In the genomic region with DNA sequence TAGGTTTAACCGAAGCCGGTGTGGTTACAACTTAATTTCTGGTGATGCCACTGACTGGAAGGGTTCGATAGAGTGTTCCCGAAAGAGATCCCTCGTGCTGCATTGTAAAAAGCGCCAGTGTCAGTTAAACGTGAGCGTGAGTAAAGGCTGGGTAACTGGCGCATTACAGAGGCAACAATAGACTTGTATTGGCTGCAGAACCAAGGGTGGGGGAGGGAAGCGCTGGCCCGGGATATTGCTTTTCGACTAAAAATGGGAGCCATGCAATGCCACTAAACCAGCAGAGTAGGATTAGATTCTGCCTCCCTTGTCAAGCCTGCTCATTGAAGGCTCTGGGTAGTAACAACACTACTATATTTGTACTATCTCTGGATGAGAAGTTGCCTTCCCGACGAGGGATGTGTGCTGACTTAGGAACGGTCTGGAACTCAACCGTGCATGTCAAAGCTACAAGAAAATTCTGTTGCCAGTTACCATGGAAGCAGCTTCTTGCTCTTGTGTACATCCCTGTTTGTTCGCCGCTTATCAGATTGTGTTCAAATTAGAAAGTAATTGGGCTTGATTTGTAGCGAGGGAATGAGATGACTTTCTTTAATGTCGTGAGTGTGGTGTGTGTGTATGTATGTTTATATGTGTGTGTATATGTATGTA, we compare ENCODE assay signal across 8 mouse cellular contexts. TPM values are rescaled to one million over a fixed set of nuclear protein-coding genes. Genes with fewer than 3 reads are reported as not detected.
DNase-seq lines count a peak whose midpoint lies in the region; ATAC-seq and TF ChIP-seq lines count a peak whose summit lies in the region.

No protein-coding gene starts in this region.

- H3K27ac ChIP-seq in hindbrain, embryonic 14.5 days = peak overlapping the region; percentile 87
- no peak overlapping the region for H3K27ac ChIP-seq in macrophage

- no peaks in the 10 kb centered on the region for H3K9me3 ChIP-seq in hindbrain, embryonic 14.5 days (ENCODE audit: control insufficient read depth, low read length)

- under 1% methylated on average over 20 of the region's 20 CpGs for WGBS in hindbrain, embryonic 14.5 days
- 19% methylated on average over 20 of the region's 20 CpGs for WGBS in macrophage (ENCODE audit: missing documents)

- peaks cover 21% of the 10 kb centered on the region for H3K4me1 ChIP-seq in hindbrain, embryonic 14.5 days (replicated peaks; ENCODE audit: control insufficient read depth, insufficient read depth, low read length)

- ATAC-seq in hindbrain, embryonic 14.5 days (ENCODE audit: low FRiP score) = no peak

- H3K9ac ChIP-seq in hindbrain, embryonic 14.5 days = peak overlapping the region; percentile 91

- TF ChIP-seq CTCF in C2C12 (IDR thresholded peaks at IDR 0.05; ENCODE audit: control insufficient read depth, insufficient read depth, insufficient read length) = no peak

- H3K4me2 ChIP-seq in hindbrain, embryonic 14.5 days (replicated peaks) = peak overlapping the region; percentile 77

- DNase-seq in adrenal gland, postnatal 10 days = peak; percentile 28
- DNase-seq in adrenal gland, postnatal 25 days = no peak
- peak; percentile 65 for DNase-seq in embryo, embryonic 11 days
- peak; percentile 53 for DNase-seq in hindbrain, embryonic 14.5 days (ENCODE audit: low spot score)
- DNase-seq in urinary bladder, postnatal 14 days (ENCODE audit: low spot score) = no peak
- no peak for DNase-seq in thymus, postnatal 36 days

- H3K79me2 ChIP-seq in C2C12 (ENCODE audit: control insufficient read depth, insufficient read depth) (peaks cover 72% of the 10 kb centered on the region), macrophage (ENCODE audit: inconsistent target) (peaks cover 62% of the 10 kb centered on the region)

- H3ac ChIP-seq in C2C12 (ENCODE audit: control insufficient read depth, insufficient read length, low read depth) = no peak overlapping the region

- no peaks in the 10 kb centered on the region for H3K27me3 ChIP-seq in C2C12 (ENCODE audit: control insufficient read depth, insufficient read depth, insufficient read length)
- no peaks in the 10 kb centered on the region for H3K27me3 ChIP-seq in hindbrain, embryonic 14.5 days (ENCODE audit: control insufficient read depth, insufficient read depth, low read length)

- H3K36me3 ChIP-seq in C2C12 (ENCODE audit: control insufficient read depth, insufficient read depth) (peaks cover 15% of the 10 kb centered on the region), macrophage (ENCODE audit: inconsistent target) (no peaks in the 10 kb centered on the region)
- H3K36me3 ChIP-seq in hindbrain, embryonic 14.5 days (replicated peaks; ENCODE audit: control insufficient read depth, insufficient read depth) = peaks cover 3% of the 10 kb centered on the region; the same call in 1 of the 2 replicates

- H3K4me3 ChIP-seq in C2C12 (ENCODE audit: insufficient read depth, poor library complexity, severe bottlenecking) (peak overlapping the region; percentile 71), macrophage (ENCODE audit: inconsistent target) (peak overlapping the region; percentile 37)
- H3K4me3 ChIP-seq in hindbrain, embryonic 14.5 days (replicated peaks; ENCODE audit: low read length) = peak overlapping the region; percentile 73

- peaks cover 61% of the 10 kb centered on the region for H3K79me3 ChIP-seq in C2C12 (ENCODE audit: low read depth)

TF ChIP-seq in C2C12, 6 proteins besides CTCF, POLR2A, EP300 and RAD21:
- TF ChIP-seq CEBPB (IDR thresholded peaks at IDR 0.05; ENCODE audit: low read depth) = no peak
- no peak for TF ChIP-seq MYOD1 (IDR thresholded peaks at IDR 0.05; ENCODE audit: control insufficient read depth, insufficient read length, low read depth)
- TF ChIP-seq MYOG (IDR thresholded peaks at IDR 0.05; ENCODE audit: control insufficient read depth, extremely low read depth, insufficient read length) = no peak
- no peak for TF ChIP-seq MAX (IDR thresholded peaks at IDR 0.05)
- no peak for TF ChIP-seq USF1 (IDR thresholded peaks at IDR 0.05; ENCODE audit: low read depth)
- no peak for TF ChIP-seq FOSL1 (IDR thresholded peaks at IDR 0.05; ENCODE audit: insufficient read depth, low read length, poor library complexity, severe bottlenecking)

RNA-seq across cellular contexts. Expression of a gene that starts 2.4 kb away (rescaled TPM):
- total RNA-seq in adrenal gland, postnatal 10 days (2021) = 10 to 100 TPM; 32.0 to 39.5 TPM
- 27.5 and 35.6 TPM in 2 replicates for total RNA-seq in adrenal gland, postnatal 25 days (2021)
- polyA plus RNA-seq in C2C12 (2012; fragmentation: generic; extraction: Trizol) (41.8 TPM), macrophage (2018) (31.2 to 44.9 TPM (median 36.3 TPM) in 3 replicates)
- polyA plus RNA-seq in hindbrain, embryonic 14.5 days (2014; fragmentation: Nextera tagmentation; extraction: Ambion mirVana) = 180 and 202 TPM in 2 replicates
- total RNA-seq in macrophage (2018; cell fraction: chromatin; rRNA removed) = 10 to 100 TPM; 12.2 to 58.3 (median 34.6) TPM
- total RNA-seq in macrophage (2018; cell fraction: cytosol; rRNA removed) = 10 to 100 TPM; 20.7 to 40.6 (median 29.4) TPM
- 10 to 100 TPM; 22.9 to 89.6 (median 44.9) TPM for total RNA-seq in macrophage (2018; cell fraction: nucleus; rRNA removed)

Comparison
In these comparisons a context has a peak if more than half of its experiments do, and no peak if none do; other contexts are left out.
1. DNase-seq: peak in adrenal gland, postnatal 10 days (single experiment), embryo, embryonic 11 days (single experiment) and hindbrain, embryonic 14.5 days (single experiment); none in adrenal gland, postnatal 25 days (single experiment), urinary bladder, postnatal 14 days (single experiment) and thymus, postnatal 36 days (0 of 2).
2. Peak in every context shown above with its lines, with median percentiles within 50 percentile points of each other: H3K4me3 ChIP-seq.